Mouse (Mus musculus) gastrocnemius, postnatal 25 days (tissue): ENCODE results near the gene Prkaca. TPM values are rescaled to one million over a fixed set of nuclear protein-coding genes. Genes with fewer than 3 reads are reported as not detected.

Experiments used
- DNase-seq: peaks from one replicate; pipeline ENCODE4 v3.0.0; 2022
- long read RNA-seq, 2 experiments: library from polyadenylated mRNA; stranded (forward); transcript quantifications; one replicate each; pipeline ENCODE4 v2.0.0; 2021
- total RNA-seq, 2 experiments: library from RNA; stranded (reverse); gene quantifications; 1 replicate in 1 of 2; 2 replicates in 1 of 2; pipeline ENCODE4 v1.2.3; 2021

The Prkaca gene
- 100 to 1,000 TPM; 163 to 177 TPM for total RNA-seq
- long read RNA-seq, experiment 1, transcript Prkaca-201 (10 exons, 2,276 nt), result major isoform, 182 of 218 reads
- long read RNA-seq, experiment 1, partial matches to known transcripts, result 31 of 218 reads
- long read RNA-seq, experiment 1, other reads (novel, unspliced or antisense), result 4 of 218 reads
- long read RNA-seq, experiment 2, transcript Prkaca-201 (10 exons, 2,276 nt), result major isoform, 308 of 350 reads
- long read RNA-seq, experiment 2, partial matches to known transcripts, result 30 of 350 reads
- long read RNA-seq, experiment 2, other reads (novel, unspliced or antisense), result 12 of 350 reads

- peak; percentile 100 for DNase-seq
These were observed at the start of gene Prkaca for GRCm38 (mm10) chr8:83972150-83973120. Gene Prkaca, plus strand, starts transcription at chr8:83972993.

- no peak for DNase-seq
These were observed 48.2 kb upstream of the Prkaca start for GRCm38 (mm10) chr8:83924585-83924984.

DNA sequence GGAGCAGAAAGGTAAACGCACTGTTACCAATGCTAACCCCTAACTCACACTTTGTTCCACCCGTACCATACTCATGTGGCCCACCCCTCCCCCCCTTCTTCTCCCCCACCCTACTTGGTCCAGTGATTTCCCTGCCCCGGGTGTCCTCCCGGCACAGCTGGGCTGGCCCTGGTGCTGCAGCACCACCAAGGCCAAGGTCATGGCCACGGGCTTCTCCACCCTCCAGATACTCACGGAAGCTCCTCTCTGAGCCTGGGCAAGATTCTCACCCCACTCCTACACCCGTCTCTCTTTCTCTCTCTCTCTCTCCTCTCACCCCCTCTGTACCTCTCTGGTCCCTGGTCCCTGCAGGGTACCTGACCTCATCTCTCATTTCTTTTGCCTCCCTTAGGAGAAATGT lies 46.5 kb upstream of the Prkaca start:
- no peak for DNase-seq

- DNase-seq, result no peak
These were observed 38.6 kb upstream of the Prkaca start for GRCm38 (mm10) chr8:83934222-83934621.

DNA sequence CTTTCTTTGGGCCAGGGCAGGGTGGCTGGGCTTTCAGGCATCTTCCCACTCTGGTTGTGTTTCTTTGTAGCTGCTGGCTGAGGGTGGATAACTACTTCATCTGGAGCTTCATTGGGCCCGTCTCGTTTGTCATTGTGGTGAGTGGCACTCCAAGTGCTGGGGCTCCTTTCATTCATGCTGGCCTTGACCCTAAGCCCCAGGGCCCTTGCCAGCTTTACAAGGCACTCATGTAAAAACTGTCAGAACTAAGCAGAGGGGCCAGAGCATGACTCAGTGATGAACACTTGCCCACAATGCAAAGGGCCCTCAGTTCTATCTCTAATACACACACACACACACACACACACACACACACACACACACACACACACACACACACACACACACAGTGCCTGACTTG lies 37.8 kb upstream of the Prkaca start:
- no peak for DNase-seq

GRCm38 (mm10) chr8:83935435-83935834 lies 37.4 kb upstream of the Prkaca start:
- no peak for DNase-seq

DNA sequence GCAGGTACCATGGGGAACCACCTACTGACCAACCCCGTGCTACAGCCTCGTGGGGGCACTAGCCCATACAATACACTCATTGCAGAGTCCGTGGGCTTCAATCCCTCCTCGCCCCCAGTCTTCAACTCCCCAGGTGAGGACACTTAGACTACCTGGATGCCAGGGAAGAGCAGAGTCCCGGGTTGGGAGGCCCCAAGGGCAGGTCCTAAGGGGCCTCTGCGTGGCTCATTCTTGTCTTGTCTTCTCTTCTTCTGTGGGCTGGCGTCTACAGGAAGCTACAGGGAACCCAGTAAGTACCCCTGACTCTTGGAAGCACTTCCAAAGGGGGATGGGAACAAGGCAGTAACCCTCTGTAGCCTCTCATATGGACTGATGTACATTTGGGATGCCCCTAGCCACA lies 35.1 kb upstream of the Prkaca start:
- DNase-seq, result no peak

DNA sequence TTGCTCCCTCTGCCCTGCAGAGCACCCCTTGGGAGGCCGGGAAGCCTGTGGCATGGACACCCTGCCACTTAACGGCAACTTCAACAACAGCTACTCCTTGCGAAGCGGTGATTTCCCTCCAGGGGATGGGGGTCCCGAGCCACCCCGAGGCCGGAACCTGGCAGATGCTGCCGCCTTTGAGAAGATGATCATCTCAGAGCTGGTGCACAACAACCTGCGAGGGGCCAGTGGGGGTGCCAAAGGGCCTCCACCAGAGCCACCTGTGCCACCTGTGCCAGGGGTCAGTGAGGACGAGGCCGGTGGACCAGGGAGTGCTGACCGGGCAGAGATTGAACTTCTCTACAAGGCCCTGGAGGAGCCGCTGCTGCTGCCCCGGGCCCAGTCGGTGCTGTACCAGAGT lies 34.5 kb upstream of the Prkaca start:
- DNase-seq, result no peak

DNA sequence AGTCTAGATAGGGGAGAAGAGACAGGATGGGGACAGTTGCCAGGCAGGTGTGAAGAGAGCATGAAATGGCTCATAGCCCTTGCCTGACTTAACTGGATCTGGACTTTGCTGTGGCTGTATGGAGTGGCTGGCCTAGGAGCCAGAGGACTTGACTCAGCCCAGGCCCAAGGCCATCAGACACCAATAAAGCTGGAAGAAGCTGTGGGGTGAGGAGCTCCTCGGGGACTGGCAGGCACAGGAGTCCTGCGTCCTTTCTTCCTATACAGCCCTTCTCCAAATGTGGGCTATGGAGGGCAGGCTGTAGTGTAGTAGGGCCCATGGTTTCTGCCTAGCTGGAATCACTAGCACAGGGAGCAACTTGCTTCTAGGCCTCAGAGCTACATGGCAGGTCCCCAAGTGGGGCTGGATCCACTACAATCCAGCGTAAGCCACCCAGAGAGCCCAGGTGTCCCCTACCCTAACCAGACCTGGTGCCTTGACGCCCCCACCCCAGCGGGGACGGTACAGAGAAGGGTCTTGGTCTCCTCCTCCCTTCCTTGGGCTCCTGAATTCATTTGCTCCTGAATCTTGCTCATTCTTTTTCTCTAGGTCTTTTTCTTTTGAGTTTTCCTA lies 31.6 kb upstream of the Prkaca start:
- no peak for DNase-seq

DNA sequence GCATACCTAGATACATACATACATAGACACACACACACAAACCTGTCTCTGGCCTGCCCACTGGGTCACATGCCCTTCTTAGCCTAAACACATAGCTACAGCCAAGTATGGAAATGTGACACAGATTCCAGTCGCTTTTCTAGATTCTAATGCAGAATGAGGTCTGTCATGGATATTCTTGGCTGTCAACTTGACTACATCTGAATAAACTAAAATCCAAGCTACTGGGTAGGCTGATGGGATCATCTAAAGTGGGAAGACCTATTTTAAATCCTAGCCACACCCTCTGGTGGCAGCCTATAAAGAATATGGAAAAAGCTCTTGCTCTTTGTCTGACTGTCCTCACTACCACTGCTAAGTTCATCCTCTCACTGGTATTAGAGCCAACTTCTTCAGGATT lies 30.3 kb upstream of the Prkaca start:
- no peak for DNase-seq

GRCm38 (mm10) chr8:83945540-83945939 lies 27.3 kb upstream of the Prkaca start:
- DNase-seq, result no peak

DNA sequence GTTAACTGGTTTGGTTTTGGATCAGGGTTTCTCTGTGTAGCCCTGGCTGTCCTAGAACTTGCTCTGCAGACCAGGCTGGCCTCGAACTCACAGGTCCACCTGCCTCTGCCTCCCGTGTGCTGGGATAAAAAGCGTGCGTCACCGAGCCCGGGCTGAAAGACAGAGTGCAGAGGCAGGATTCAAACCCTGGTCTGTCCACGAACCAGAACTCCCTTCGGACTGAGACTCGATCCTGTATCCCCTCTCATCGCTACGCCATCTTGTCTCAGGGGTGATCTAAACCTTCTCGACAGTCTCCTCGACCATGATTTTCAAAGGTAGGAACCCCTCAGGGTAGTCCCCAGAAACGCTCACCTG lies 18.1 kb upstream of the Prkaca start:
- no peak for DNase-seq

DNA sequence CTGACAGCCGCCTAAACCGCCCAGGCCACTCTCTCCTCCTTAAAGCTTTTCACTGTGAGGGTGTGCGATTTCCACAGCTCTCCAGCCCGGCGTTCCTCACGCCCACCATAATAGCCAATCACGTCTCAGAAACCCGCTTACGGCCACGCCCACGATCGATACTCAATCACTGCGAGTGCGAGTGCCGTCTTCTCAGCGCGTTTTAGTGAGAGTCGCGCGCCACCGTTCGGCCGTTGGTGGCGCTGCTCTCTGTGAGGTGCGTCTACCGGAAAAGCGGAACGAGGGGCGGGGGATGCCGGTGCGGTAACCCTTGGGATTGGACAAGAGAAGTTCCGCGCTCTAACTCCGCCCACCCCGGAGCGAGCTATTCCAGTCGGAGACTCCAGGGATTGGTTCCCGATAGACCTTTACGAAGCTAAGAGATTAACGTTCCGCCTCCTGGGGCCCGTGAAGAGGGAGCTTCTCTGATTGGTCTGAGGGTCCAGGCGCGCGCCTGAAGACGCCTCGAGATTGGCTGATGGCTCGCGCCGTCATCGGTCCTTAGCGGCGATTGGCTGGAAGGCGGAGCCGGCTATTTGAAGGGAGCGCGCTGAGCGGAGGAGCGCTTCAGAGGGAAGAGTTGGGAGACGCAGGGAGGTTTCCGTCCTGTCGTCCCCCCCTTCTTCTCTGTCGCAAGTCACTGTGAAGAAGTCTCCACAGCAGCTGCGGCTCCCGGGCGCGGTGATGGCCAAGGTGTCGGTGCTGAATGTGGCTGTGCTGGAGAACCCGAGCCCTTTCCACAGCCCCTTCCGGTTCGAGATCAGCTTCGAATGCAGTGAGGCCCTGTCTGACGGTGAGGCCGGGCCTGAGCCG lies 17.5 kb upstream of the Prkaca start, which contains the start of the genes Gm10644 and Asf1b:
Gene Gm10644, minus strand, starts transcription at position 100 of the 852 bp plus-strand sequence.
Gene Asf1b, plus strand, starts transcription at position 402 of the 852 bp plus-strand sequence.
- peak; percentile 98 for DNase-seq

DNA sequence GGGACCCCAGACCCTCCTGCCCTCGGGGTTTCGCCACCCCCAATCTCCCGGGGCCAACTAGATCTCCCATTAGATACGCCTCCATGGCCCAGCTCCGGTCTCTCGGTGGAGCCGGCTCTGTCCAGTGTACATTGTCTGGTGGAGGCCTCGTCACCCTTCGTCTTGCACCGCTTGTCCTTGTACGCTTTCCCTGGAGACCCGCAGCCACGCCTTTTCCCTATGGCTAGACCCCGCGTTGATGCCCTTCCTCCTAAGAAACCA lies 16.9 kb upstream of the Prkaca start:
- DNase-seq, result no peak

- no peak for DNase-seq
These were observed 16.0 kb upstream of the Prkaca start for GRCm38 (mm10) chr8:83956789-83957188.

GRCm38 (mm10) chr8:83964015-83964765 lies 8.6 kb upstream of the Prkaca start:
- DNase-seq, result peak; percentile 68

DNA sequence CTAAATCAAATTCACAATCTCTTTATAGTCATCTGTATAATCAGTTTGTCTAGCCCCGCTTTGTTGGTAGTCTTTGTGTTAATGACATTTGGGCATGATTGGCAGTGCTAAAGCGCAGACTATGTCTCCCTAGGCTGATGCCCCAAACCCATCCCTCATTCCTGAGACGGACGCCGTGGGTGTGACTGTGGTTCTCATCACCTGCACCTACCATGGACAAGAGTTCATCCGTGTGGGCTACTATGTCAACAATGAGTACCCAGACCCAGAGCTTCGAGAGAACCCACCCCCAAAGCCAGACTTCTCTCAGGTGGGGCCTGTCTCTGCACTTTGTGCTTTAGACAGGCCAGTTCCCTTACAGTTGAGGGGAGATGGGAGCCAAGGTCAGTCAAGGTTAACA lies 5.1 kb upstream of the Prkaca start:
- DNase-seq, result no peak

GRCm38 (mm10) chr8:83971121-83971520 lies 1.7 kb upstream of the Prkaca start:
- DNase-seq, result no peak

DNA sequence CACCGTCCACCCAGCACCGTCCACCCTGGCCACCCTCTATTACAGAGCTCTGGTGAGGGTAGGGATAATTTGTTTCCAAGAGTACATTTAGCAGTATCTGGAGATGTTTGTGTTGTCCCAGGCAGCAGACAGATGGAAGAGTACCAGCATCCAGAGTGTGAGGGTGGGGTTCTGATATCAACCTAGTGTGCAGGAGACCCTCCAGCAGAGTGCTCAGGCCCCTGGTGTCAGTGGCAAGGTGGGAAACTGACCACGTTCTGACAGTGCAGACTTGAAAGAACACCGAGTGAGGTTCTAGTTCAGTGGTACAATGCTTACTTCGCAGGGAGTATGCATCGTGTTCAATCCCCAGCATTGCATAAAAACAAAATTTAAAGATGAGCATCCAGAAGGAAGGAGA lies 1.1 kb upstream of the Prkaca start:
- DNase-seq, result no peak

- DNase-seq, result peak; percentile 47
These were observed 603 bp downstream of the Prkaca start for GRCm38 (mm10) chr8:83973161-83974031.
